Mouse (Mus musculus) lung, postnatal 0 days (tissue): Measurements from ENCODE around the gene 6430548M08Rik. TPM values are rescaled to one million over a fixed set of nuclear protein-coding genes. Genes with fewer than 3 reads are reported as not detected.

Experiments
- ATAC-seq: fragments of 200-750 bp; cut with Nextera tagmentation; 2 replicates; pipeline ENCODE4 v1.8.0; 2017; ENCODE audit warnings: moderate library complexity
- DNase-seq: peaks from one replicate; pipeline ENCODE4 v3.0.0-alpha.2; 2016; ENCODE audit warnings: low spot score
- H3K27ac ChIP-seq: fragments of 300-500 bp; sonication (generic); 2 replicates; pipeline ENCODE4 v1.5.1; 2014; ENCODE audit warnings: antibody characterized with exemption, mild to moderate bottlenecking, low read length, mixed read lengths
- H3K27me3 ChIP-seq: fragments of 300-500 bp; sonication (generic); replicated peaks from 2 replicates; pipeline ENCODE4 v1.6.1; 2014; ENCODE audit warnings: low read length, mixed read lengths; ENCODE audit not compliant: insufficient read depth
- H3K36me3 ChIP-seq: fragments of 300-500 bp; sonication (generic); 2 replicates; pipeline ENCODE4 v1.6.1; 2014; ENCODE audit warnings: low read length, mixed read lengths; ENCODE audit not compliant: insufficient read depth
- H3K4me1 ChIP-seq: fragments of 300-500 bp; sonication (generic); 2 replicates; pipeline ENCODE4 v1.6.1; 2014; ENCODE audit warnings: antibody characterized with exemption, low read depth, low read length, mixed read lengths; ENCODE audit not compliant: insufficient read depth
- H3K4me2 ChIP-seq: fragments of 300-500 bp; sonication (generic); replicated peaks from 2 replicates; pipeline ENCODE4 v1.6.1; 2014; ENCODE audit warnings: low read depth, mild to moderate bottlenecking, low read length, moderate library complexity, mixed read lengths
- H3K4me3 ChIP-seq: fragments of 300-500 bp; sonication (generic); 2 replicates; pipeline ENCODE4 v1.5.1; 2014; ENCODE audit warnings: low read depth, low read length
- H3K9ac ChIP-seq: fragments of 300-500 bp; sonication (generic); replicated peaks from 2 replicates; pipeline ENCODE4 v1.6.1; 2014; ENCODE audit warnings: low read depth, mild to moderate bottlenecking
- H3K9me3 ChIP-seq: fragments of 300-500 bp; sonication (generic); 2 replicates; pipeline ENCODE4 v1.6.1; 2016; ENCODE audit warnings: low read length, mixed read lengths
- CTCF ChIP-seq: IDR thresholded peaks from 2 replicates; pipeline ENCODE4 v1.5.1; 2016; ENCODE audit warnings: antibody characterized with exemption, mild to moderate bottlenecking
- EP300 ChIP-seq: IDR thresholded peaks from 2 replicates; pipeline ENCODE4 v1.6.1; 2016; ENCODE audit warnings: antibody characterized with exemption, mild to moderate bottlenecking, control low read depth
- WGBS: fragments of 180-500 bp; shearing (Covaris S2); extraction: QIAGEN DNeasy Blood & Tissue Kit; methylation state at CpG from one replicate; pipeline ENCODE4 v1.1.7; 2014; 5-methylcytosine and 5-hydroxymethylcytosine counted together
- polyA plus RNA-seq: library from polyadenylated mRNA; unstranded; fragments of >200 nt; fragmentation: Nextera tagmentation; extraction: Ambion mirVana; gene quantifications from 2 replicates; pipeline ENCODE4 v1.2.1, GENCODE M21; 2015

6430548M08Rik gene
- polyA plus RNA-seq, 1 experiment from 2014 or later = 16.3 TPM

DNA sequence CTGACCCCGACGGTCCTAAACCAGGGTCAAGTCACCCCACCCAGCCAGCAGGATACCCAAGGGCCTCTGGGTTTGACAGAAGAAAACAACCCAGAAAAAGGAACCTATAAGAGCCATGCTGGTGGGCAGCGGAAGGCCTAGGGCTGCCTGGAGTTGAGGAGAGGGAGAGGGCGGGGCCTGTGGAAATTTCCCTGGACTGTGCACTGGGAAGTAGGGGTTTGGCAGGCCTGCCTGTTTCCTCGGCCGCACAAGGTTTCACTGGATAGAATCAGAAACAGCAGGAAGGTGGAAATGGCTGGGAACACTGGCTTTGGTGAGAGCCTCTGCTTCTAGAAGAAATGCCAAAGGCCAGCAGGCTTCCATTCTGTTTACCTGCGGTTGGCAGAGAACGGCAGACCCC lies 41.1 kb upstream of the 6430548M08Rik start:
- TF ChIP-seq CTCF = no peak
- no peak for TF ChIP-seq EP300
- DNase-seq (no peak), ATAC-seq (no peak)
- no peak overlapping the region for H3K4me3 ChIP-seq
- H3K9me3 ChIP-seq = no peaks in the 10 kb centered on the region
- H3K27ac ChIP-seq = no peak overlapping the region
- H3K9ac ChIP-seq = no peak overlapping the region
- H3K4me1 ChIP-seq = no peaks in the 10 kb centered on the region
- H3K4me2 ChIP-seq = no peak overlapping the region
- 77% methylated on average over 8 of the region's 8 CpGs for WGBS
- no peaks in the 10 kb centered on the region for H3K36me3 ChIP-seq
- H3K27me3 ChIP-seq = no peaks in the 10 kb centered on the region

DNA sequence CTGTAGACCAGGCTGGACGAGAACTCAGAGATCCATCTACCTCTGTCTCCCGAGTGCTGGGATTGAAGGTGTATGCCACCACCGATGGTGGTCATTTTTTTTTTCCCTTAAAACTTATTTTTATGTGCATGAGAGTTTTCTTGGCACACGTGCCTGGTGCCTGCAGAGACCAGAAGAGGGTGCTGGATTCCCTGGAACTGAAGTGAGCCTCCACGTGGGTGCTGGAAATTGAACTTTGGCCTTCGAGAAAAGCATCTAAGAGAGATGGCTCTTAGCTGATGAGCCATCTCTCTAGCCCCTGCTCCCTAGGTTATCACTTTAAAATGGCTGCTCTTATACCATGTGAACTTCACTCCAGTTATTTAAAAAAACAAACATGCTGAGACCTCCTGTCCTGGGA lies 39.4 kb upstream of the 6430548M08Rik start:
- Histone ChIP-seq H3K36me3 (no peaks in the 10 kb centered on the region), H3K4me2 (no peak overlapping the region), H3K4me3 (no peak overlapping the region), H3K4me1 (no peaks in the 10 kb centered on the region), H3K27ac (no peak overlapping the region), H3K9ac (no peak overlapping the region), H3K27me3 (no peaks in the 10 kb centered on the region), H3K9me3 (no peaks in the 10 kb centered on the region)
- TF ChIP-seq EP300 (no peak), CTCF (no peak)
- no peak for ATAC-seq
- 65% methylated on average over 6 of the region's 6 CpGs for WGBS
- DNase-seq = no peak

DNA sequence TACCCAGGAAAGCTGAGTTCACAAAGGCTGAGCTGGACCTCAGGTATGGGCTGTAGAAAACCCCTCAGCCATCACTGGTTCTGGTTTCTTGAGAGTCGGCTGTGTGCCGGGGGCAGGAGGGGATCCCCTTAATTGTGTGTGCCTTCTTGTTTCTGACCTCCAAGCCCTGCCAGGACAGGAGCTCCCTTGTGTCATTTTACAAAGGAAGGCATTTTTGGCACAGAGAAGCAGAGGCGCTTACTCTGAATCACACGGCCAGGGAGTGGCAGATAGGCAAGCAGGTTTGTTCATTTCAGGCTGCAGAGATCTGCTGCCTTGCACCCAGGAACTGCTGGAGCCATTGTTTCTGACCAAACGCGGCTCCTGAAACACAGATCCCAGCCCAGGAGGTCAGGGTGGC lies 38.6 kb upstream of the 6430548M08Rik start:
- Histone ChIP-seq H3K27me3 (no peaks in the 10 kb centered on the region), H3K4me2 (no peak overlapping the region), H3K4me1 (no peaks in the 10 kb centered on the region), H3K9ac (no peak overlapping the region), H3K27ac (no peak overlapping the region), H3K36me3 (no peaks in the 10 kb centered on the region), H3K4me3 (no peak overlapping the region), H3K9me3 (no peaks in the 10 kb centered on the region)
- 52% methylated on average over 6 of the region's 6 CpGs for WGBS
- DNase-seq = no peak
- ATAC-seq = no peak
- no peak for TF ChIP-seq CTCF
- no peak for TF ChIP-seq EP300

DNA sequence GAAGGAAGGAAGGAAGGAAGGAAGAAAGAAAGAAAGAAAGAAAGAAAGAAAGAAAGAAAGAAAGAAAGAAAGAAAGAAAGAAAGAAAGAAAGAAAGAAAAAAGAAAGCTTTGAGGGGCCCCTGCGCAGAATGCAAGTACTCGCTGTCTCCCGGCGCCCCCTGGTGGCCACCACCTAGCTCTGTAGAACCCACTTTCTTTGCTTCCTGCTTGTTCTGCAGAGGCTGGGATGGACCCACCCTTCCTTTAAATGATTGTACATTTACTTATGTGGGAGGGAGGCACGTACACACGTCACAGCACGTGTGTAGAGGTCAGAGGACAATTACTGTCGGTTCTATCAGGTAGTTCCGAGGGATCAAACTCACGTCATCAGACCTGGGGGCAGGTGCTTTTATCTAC lies 35.9 kb upstream of the 6430548M08Rik start:
- ATAC-seq = peak; percentile 79
- DNase-seq = peak; percentile 90
- H3K36me3 ChIP-seq = peaks cover 11% of the 10 kb centered on the region
- no peak overlapping the region for H3K4me3 ChIP-seq
- no peak overlapping the region for H3K4me2 ChIP-seq
- TF ChIP-seq CTCF = peak; percentile 85
- TF ChIP-seq EP300 = 0 out of 2 replicates have a peak, but pooled peaks have one; percentile 28
- H3K4me1 ChIP-seq = no peaks in the 10 kb centered on the region
- H3K27ac ChIP-seq = no peak overlapping the region
- no peaks in the 10 kb centered on the region for H3K27me3 ChIP-seq
- H3K9me3 ChIP-seq = no peaks in the 10 kb centered on the region
- H3K9ac ChIP-seq = no peak overlapping the region
- 14% methylated on average over 10 of the region's 10 CpGs for WGBS

DNA sequence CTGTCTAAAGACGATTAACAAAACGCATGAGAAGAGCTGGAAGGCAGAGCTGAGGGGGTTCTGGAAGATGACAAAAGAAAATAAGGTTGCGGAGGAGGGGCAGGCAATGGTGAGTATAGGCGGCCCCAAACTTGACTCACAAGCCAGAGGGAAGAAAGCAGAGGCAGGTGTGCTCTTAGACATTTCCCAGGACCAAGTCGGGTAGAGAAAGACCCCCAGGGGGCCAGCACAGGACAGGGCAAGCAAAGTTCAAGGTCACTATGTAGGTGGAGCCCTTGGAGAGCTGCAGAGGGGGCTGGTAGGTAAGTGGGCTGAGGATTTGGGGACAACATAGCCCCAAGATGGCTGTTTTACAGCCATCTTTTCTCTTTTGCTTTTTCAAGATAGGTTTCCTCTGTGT lies 34.6 kb upstream of the 6430548M08Rik start:
- H3K4me3 ChIP-seq = no peak overlapping the region
- peaks cover 17% of the 10 kb centered on the region for H3K36me3 ChIP-seq
- no peak overlapping the region for H3K4me2 ChIP-seq
- H3K27ac ChIP-seq = no peak overlapping the region
- ATAC-seq (no peak), DNase-seq (no peak)
- TF ChIP-seq EP300 = no peak
- no peak for TF ChIP-seq CTCF
- WGBS = 67% methylated on average over 5 of the region's 5 CpGs
- H3K9ac ChIP-seq = no peak overlapping the region
- H3K4me1 ChIP-seq = no peaks in the 10 kb centered on the region
- no peaks in the 10 kb centered on the region for H3K27me3 ChIP-seq
- H3K9me3 ChIP-seq = no peaks in the 10 kb centered on the region

DNA sequence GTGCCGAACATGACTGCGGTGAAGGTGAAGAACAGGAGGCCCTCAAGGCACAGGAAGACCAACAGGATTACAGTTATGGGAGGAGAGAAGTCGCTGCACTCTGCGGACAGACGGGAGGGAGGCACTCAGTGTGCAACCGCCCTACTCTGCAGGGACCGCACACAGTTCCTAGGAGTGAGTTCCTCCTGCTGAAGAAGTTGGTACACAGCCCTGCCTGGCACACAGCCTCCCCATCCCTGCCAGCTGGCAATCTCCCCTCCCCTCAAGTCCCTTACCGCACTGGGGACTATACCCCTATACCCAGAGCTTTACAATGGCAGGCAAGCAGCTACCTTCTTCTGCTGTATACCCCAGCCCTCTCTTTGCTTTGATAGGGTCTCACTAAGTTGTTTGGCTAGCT lies 30.7 kb upstream of the 6430548M08Rik start:
- Histone ChIP-seq H3K27ac (no peak overlapping the region), H3K9me3 (no peaks in the 10 kb centered on the region), H3K9ac (no peak overlapping the region), H3K27me3 (no peaks in the 10 kb centered on the region), H3K4me2 (no peak overlapping the region), H3K4me3 (no peak overlapping the region), H3K36me3 (peaks cover 52% of the 10 kb centered on the region), H3K4me1 (no peaks in the 10 kb centered on the region)
- ATAC-seq = no peak
- TF ChIP-seq EP300 (no peak), CTCF (no peak)
- no peak for DNase-seq
- 92% methylated on average over 8 of the region's 8 CpGs for WGBS

DNA sequence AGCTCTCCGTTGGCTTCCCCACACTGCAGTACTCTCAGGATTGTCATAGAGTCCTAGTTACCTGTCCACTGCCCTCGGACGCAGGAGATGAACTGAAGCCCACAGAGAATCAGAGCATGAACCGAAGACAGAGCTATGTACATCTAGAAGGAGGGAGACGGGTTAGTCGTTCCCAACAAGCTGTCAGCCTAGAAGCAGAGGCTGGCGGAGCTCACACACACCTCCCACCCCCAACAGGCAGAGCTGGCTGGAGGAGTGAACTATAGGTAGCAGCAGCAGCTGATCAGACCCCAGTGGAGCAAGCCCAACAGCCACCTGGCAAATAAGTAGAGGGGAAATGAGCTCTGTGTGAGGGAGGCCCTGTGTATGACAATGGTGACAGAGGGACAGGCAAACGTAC lies 29.2 kb upstream of the 6430548M08Rik start:
- no peak overlapping the region for H3K4me2 ChIP-seq
- DNase-seq = no peak
- H3K4me3 ChIP-seq = no peak overlapping the region
- ATAC-seq = no peak
- H3K4me1 ChIP-seq = no peaks in the 10 kb centered on the region
- no peak overlapping the region for H3K9ac ChIP-seq
- no peaks in the 10 kb centered on the region for H3K27me3 ChIP-seq
- TF ChIP-seq EP300 = no peak
- TF ChIP-seq CTCF = no peak
- H3K27ac ChIP-seq = no peak overlapping the region
- peaks cover 58% of the 10 kb centered on the region for H3K36me3 ChIP-seq
- WGBS = 80% methylated on average over 8 of the region's 8 CpGs
- no peaks in the 10 kb centered on the region for H3K9me3 ChIP-seq
